Mouse (Mus musculus): ENCODE data around the gene Cdc7.
"Not testable (repeated sequence)": the region's sequence is repeated elsewhere in the genome, so short reads cannot be mapped to it uniquely, and the experiment has no call there.

Cdc7 gene

GRCm38 (mm10) chr5:106963584-106964512, at the start of gene Cdc7:
Cdc7 (plus strand) TSS chr5:106964322.
- DNase-seq (ENCODE audit: low read depth, low spot score): peak; percentile 86

DNA sequence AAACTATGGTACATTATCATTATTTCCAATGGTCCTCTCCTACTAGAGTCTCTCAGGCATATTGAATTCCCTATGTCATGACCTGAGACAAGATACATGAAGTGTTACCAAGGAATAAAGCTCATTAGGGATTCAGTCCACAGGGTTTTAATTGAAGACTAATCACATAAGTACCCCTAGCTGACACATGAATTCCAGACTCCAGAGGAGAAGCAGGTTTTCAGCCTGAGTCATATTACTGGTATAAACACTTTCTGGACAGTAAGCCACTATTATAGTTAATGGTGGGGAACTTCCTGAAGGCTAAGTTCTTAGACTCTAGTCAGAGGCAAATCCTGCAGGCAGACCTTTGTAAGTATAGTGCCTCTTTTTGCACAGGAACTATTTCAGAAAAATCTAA, 44.8 kb upstream of the Cdc7 start:
- DNase-seq (ENCODE audit: low read depth, low spot score): no peak

DNA sequence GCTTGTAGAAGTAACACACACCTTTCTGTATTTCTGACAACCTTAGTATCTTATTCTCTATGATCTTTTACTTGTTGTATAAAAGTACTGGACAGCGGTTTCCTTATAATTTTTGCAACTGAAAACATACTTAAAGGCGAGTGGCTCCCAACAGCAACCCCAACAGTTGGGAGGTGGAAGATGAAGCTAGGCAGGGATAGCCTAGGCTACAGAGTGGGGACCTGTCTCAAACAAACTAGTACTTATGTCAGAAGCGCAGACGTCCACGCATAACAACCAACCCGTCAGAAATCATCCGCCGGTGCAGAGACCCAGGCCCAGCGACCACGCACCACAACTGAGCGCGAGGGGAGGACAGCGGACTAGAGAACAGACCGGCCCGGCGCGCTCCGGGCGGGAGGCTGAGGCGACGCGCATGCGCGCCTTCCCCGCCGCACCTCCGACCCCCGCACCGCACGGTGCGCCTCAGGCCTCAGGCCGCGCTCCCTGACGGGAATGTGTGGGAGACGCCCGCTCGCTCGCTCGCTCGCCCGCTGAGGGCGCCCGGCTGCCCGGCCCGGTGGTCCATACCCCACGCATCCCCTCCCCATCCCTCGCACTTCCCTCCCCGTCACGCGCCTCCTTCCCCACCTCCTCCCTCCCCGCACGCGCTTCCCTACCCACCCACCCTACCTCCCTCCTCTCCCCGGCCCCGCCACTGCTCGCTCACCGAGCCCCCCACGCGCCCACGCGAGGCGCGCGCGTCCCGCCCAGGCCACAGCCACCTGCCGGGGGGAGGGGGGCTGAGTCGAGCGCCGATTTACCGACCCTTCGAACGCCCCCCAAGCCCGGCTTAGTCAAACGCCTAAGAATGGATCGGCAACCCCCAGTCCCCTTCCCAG, 38.4 kb upstream of the Cdc7 start, which contains the start of gene Hfm1:
Gene Hfm1, minus strand, starts transcription at position 834 of the 881 bp plus-strand sequence.
- DNase-seq (ENCODE audit: low read depth, low spot score): no peak

- no peak for DNase-seq (ENCODE audit: low read depth, low spot score)
Observed at GRCm38 (mm10) chr5:106926369-106926686, 37.8 kb upstream of the Cdc7 start.

GRCm38 (mm10) chr5:106927996-106928395, 36.1 kb upstream of the Cdc7 start:
- DNase-seq (ENCODE audit: low read depth, low spot score): no peak

- DNase-seq (ENCODE audit: low read depth, low spot score): no peak
Observed at GRCm38 (mm10) chr5:106946342-106946741, 17.8 kb upstream of the Cdc7 start.

GRCm38 (mm10) chr5:106948683-106949082, 15.4 kb upstream of the Cdc7 start:
- DNase-seq (ENCODE audit: low read depth, low spot score): no peak

GRCm38 (mm10) chr5:106956467-106956866, 7.7 kb upstream of the Cdc7 start:
- DNase-seq (ENCODE audit: low read depth, low spot score): peak; percentile 18

GRCm38 (mm10) chr5:106959031-106959430, 5.1 kb upstream of the Cdc7 start:
- DNase-seq (ENCODE audit: low read depth, low spot score): no peak

GRCm38 (mm10) chr5:106960451-106960850, 3.7 kb upstream of the Cdc7 start:
- DNase-seq (ENCODE audit: low read depth, low spot score): no peak

DNA sequence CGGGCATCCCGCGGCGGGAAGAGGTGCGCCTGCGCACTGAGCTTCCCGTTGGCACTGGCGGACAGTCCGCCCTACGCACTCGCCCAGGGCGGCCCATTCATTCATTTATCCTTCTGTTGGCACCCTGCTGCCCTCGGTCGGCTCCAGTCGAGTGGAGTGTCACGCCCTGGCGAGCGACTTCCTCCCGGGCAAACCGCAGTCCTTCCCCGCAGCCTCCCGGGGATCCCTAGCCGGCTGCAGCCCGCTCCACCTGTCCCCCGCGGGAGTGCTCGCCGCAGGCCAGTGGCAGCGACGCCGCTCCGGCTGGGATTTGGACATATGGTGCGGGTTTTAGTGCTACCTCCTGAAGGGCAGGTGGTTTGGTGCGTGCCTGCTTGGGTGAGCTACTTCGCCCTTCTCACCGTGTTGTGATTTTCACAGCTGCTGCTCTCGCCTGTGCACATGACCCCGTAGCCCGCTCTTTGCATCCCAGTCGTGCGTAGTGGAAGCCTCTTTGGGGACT, 442 bp downstream of the Cdc7 start:
- DNase-seq (ENCODE audit: low read depth, low spot score): no peak

DNA sequence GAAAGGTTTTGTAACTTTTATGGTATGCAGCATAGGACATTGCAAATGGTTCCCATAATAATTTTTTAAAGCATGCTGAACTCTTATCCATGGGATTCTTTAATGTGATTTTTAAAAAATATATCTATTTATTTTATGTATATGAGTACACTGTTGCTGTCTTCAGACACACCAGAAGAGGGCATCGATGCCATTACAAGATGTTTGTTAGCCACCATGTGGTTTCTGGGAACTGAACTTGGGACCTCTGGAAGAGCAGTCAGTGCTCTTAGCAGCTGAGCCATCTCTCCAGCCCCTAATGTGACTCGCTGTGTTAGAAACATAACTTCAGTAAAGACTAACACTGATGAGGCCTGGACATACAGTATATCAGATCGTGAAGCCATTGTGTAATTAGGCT, 2.3 kb downstream of the Cdc7 start:
- no peak for DNase-seq (ENCODE audit: low read depth, low spot score)

DNA sequence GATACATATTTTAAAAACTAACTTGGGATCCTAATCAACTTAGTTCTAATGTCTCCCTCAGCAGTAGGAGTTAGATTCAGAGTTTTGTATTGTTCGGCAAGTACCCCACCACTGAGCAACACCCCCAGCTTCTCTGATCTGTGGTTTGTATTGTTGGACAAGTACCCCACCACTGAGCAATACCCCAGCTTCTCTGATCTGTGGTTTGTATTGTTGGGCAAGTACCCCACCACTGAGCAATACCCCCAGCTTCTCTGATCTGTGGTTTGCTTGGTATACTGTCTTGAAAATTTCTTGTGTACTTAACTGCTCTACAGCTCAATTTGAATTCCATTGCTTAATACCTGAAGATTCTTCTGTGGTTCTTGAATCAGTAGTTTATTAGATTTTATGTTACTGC, 3.5 kb downstream of the Cdc7 start:
- no peak for DNase-seq (ENCODE audit: low read depth, low spot score)

- no peak for DNase-seq (ENCODE audit: low read depth, low spot score)
Observed at GRCm38 (mm10) chr5:106973883-106974282, 9.8 kb downstream of the Cdc7 start.

DNA sequence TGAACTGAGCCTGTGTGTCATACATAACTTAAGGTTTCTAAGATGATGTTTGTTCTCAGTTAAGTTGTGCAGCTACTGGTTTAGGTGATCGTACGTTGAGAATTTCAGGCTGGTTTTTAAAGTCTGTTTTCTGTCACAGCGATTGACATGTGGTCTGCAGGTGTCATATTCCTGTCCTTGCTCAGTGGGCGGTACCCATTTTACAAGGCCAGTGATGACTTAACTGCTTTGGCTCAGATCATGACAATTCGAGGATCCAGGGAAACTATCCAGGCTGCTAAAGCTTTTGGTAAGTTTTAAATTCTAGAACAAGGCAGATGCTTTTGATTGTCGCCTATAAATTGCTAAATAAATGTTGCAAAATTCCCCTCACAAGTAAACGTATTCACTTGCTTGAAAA, 15.0 kb downstream of the Cdc7 start:
- peak; percentile 27 for DNase-seq (ENCODE audit: low read depth, low spot score)

- no peak for DNase-seq (ENCODE audit: low read depth, low spot score)
Observed at GRCm38 (mm10) chr5:106982298-106982952, 18.3 kb downstream of the Cdc7 start.

DNA sequence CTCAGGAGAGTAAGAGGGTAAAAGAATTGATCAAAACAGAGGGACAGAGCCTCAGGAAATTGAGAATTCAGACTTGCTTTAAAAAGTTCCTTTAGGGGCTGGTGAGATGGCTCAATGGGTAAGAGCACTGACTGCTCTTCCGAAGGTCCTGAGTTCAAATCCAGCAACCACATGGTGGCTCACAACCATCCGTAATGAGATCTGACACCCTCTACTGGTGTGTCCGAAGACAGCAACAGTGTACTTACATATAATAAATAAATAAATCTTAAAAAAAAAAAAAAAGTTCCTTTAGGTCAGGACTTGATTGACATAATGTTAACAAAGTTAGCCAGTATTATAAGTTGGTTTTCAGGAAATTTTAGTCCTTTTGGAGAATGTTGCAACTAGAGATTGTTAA, 20.8 kb downstream of the Cdc7 start:
- not testable (repeated sequence) for DNase-seq (ENCODE audit: low read depth, low spot score)

DNA sequence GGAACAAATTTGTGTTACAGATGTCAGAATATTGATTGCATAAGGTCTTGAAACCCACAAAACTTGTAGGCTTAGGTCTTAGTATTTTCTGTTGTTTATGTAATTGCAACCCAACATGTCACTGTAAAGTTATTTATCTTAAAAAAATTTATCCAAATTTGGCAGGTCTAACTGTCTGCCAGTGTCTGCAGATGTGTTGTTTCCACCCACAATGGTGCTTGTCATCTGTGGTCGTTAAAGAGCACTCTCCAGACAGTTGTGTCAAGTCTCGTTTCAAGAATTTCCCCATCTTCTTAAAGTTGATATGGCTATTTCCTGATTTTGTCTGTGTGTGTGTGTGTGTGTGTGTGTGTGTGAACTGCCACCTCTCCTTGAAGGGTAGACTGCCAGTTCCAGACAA, 21.5 kb downstream of the Cdc7 start:
- no peak for DNase-seq (ENCODE audit: low read depth, low spot score)

DNA sequence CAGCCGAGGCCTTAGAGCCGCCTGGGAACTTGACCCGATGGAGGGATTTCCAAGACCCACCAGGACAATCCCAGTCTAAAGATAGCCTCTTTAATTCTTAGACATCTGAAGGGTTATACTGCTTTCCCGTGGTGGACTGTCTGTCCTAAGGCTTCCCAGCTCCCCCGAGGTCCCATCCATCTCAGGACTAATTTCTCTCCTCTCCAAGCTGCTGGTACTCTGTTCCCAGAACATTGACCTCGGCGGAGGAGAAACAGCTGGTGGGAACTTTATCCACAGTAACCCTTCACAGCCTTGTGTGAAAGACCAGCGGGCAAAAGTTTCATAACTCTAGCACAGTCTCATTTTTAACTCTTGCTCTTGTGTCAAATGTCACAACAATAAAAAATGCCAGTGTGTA, 25.1 kb downstream of the Cdc7 start:
- DNase-seq (ENCODE audit: low read depth, low spot score): peak; percentile 35

DNA sequence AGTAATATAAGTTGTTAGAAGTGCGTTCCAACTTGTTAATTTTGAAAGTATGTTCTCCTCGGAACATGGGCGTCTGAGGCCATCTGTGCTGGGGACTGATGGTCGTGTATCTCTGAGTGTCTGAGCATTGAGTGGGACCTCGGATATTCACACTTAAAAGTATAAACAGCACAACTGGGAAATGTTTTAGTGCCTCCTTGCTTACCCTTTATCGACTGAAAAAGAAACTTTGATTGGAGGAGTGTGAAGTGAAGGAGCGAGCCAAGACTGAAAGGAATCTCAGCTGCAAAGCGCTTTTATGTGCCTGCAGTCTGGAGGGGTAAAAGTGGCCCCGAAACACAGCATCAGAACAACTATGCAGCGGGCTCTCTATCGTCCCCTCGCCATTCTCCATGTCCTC, 25.7 kb downstream of the Cdc7 start:
- DNase-seq (ENCODE audit: low read depth, low spot score): no peak

- peak; percentile 65 for DNase-seq (ENCODE audit: low read depth, low spot score)
Observed at GRCm38 (mm10) chr5:106990639-106991299, 26.6 kb downstream of the Cdc7 start.
